Mouse (Mus musculus): ENCODE measurements around the gene Cmas.

The Cmas gene

DNA sequence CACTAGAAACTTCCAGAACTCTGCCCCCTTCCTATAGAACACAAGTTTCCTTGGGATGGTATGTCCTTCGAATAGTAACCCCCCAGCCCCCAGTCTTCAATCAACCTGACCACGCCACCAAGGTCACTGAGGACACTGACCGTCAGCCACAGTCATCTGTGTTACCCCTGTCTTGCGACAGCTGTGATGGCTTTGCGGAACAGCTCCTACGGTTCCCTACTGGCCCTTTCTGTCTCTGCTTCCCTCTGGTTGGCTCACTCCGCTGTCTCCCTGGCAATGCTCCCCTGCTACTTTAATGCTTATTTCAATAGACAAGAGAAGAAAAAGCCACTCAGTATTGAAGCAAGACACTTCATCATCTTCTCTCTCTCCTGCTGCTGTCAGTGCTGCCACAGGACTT is 37.0 kb downstream of the Cmas start:
- no peak for DNase-seq (ENCODE audit: low spot score in 2 of 2)

DNA sequence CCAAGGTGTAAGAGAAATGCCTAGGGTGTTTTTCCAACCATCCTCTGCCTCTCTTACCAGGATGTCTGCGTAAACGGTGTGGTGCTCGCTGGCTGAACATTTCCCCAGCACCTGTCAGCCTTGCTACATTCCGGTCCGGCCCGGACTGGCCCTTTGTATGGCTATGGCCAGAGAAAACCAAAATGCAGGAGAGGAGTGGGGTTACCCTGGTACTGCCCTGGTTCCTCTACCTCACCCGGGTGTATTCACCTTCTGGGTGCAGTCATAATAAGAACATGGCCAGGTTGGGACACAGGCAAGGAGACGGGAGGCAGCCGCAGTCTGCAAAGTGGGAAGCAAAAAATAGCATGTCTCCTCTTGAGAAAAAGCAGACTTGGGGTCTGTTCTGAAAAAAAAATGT is 38.6 kb downstream of the Cmas start:
- DNase-seq (ENCODE audit: low spot score in 2 of 2) = no peak

- no peak for DNase-seq (ENCODE audit: low spot score in 2 of 2)
These were observed 39.4 kb downstream of the Cmas start for GRCm38 (mm10) chr6:142795655-142796441.

GRCm38 (mm10) chr6:142797996-142798395 is 41.5 kb downstream of the Cmas start:
- DNase-seq (ENCODE audit: low spot score in 2 of 2) = no peak

DNA sequence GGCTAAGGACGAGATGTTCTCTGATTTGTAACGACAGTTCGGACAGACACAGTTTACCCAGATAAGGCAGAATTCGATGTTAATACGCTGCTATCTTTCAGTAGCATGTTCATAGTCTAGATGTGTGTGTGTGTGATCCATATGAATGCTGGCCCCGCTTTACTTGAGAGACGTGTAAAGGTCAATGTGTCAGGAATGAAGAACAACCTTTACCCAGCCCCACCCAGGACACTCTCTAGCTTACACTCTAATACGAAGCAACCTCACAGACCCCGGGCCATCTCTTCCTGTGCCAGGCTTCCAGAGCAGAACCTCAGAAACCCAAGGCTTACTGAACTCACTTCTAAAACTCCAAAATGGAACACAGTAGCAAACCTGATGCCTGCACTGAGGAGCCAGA is 42.4 kb downstream of the Cmas start:
- DNase-seq (ENCODE audit: low spot score in 2 of 2) = no peak

DNA sequence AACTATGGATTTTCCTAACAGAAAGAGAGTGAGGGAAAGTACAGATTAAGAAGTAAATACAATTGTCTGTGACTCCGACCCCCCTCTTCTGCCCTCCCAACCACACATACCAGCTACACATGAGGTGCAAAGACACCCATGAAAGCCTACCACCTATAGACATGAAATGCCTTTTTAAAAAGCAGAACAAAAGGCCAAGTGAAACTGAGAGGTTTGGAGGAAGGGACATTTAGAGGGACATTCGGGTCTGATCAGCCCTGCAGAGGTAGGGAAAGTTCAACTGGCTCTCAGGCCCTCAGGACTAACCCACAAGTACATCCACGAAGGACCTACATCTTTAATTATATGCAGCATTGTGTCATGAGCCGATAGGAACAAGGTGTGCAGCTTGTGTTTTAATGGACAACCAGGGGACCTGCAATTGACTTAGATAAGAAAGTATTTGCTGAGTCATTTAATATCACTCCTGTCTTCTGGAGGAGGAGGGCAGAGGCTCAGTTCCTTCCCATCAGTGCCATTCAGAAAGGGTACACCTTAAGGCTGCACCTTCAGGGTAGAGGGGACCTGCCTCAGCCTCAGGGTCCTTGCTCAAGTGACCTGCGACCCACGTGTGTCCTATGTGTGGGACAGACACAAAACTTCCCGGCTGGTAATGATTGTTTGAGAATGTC is 43.4 kb downstream of the Cmas start:
- DNase-seq (ENCODE audit: low spot score in 2 of 2) = no peak

GRCm38 (mm10) chr6:142801687-142802086 is 45.2 kb downstream of the Cmas start:
- DNase-seq (ENCODE audit: low spot score in 2 of 2) = no peak

DNA sequence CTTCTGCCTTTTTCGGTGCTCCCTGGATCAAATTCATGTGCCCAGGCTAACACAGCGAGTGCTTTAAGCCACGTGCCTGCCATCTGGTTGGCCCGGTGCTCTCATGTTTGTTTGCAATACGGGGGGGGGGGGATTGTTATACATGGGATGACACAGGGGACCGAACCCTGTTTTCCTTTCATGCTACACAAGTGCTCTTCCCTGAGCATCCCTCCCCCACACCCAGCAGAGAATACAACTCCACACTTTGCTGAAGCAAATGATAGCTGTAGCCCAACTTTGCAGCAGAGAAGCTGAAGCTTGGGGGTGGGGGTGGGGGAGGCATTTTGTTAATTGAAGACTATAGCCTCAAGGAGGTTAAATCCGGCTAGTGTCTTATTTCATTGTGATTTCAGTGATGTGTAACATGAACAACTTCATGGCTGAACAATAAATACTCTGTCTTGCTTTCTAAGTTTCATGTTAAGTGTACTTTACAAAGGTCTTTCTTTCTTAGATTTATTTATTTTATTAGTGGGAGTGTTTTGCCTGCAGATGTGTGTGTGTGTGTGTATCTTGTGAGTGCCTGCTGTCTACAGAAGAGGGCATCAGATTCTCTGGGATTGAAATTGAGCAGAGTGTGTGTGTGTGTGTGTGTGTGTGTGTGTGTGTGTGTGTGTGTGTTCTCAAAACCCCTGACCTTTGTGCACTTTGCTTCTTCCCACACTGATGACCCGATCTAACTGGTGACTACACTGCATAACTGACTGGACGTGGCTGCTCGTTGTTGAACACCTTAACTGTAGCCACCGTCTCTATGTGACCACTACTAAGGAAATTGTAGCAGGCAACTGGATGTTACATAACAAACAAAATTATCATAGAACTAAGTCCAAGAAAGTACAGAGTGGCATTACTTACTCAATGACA is 46.4 kb downstream of the Cmas start:
- DNase-seq (ENCODE audit: low spot score in 2 of 2) = no peak

DNA sequence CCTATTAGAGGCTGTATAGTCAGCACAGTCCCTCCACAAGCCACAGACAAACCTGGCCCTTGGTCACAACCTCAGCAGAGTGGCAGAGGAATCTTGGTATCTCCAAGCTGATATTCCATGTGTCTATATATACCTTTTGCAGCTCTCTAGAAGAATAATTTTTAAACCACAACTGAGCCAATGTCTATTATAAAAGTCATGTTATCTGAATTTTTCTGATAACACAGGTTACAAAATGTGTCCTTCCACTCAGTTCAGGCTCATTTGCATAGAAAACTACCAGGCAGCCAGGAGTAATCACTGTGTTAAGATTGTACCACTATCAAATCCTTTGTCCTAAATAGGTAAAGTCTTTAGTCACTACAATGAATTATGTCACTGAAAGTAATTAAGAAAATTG is 47.9 kb downstream of the Cmas start, which contains the start of gene Sult6b2:
Gene Sult6b2 (minus strand): TSS at position 101 of the 400 bp plus-strand sequence.
- no peak for DNase-seq (ENCODE audit: low spot score in 2 of 2)

GRCm38 (mm10) chr6:142806326-142806725 is 49.8 kb downstream of the Cmas start:
- no peak for DNase-seq (ENCODE audit: low spot score in 2 of 2)

DNA sequence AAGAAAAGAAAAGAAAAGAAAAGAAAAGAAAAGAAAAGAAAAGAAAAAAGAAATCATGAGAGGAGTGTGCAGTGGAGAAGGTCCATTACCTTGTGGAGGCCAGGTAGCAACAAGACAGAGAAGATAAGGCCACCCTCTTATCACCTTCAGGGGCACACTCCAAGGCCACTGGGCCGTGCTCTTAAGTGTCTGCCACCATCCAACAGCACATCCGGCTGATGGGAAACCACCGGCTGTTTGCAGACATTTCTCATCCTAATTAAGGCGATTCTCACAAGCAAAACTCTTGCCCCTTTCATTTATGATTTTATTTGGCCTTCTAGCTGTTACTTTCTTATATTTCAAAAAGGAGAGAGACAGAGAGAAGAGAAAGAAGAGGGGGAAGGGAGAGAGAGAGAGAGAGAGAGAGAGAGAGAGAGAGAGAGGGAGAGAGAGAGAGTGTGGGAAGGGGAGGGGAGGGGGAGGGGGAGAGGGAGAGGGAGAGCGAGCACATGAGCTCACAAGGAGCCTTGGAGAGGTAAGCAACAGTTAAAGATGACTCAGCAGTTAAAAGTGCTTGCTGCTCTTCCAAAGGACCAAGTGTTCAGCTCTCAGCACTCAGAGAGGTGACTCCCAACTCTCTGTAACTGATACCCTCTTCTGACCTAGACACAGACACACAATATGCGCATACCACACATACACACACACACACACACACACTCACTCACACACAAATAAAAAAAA is 53.0 kb downstream of the Cmas start:
- no peak for DNase-seq (ENCODE audit: low spot score in 2 of 2)

DNA sequence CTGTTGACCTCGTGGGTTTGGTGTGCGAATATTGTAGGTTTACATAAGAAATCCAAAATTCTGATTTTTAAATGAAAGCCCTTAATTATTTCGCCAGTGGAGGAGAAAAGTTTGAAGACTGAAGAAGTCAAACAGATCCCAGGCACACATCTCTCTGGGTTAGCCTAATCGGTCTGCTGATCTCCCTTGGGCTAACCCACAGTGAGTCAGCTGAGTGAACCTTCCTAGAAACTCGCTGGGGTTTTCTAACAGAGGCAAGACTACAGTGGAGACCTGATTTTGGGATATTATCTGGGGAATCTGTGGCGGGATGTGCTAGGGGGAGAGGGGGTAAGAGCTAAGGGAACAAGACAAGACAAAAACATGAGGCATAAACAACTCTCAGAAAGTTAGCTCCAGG is 53.8 kb downstream of the Cmas start:
- no peak for DNase-seq (ENCODE audit: low spot score in 2 of 2)

DNA sequence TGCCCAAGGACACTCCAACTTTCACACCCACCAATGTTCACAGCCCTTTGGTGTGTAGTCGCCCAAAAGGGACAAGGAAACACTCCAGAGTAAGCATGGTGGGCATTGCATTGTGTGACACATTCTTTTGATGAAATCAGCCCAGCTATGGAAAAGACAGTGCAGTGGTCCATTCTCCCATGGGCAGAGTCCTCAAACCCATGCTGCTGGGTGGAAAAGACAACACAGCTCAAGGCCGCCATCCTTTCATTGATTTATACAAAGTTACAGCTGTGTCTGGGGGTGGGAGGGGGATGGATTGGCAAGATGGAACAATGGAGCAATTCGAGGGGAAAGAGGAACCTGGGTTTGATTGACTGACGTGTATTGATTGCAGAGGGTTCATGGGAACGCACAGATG is 56.5 kb downstream of the Cmas start:
- DNase-seq (ENCODE audit: low spot score in 2 of 2) = no peak

DNA sequence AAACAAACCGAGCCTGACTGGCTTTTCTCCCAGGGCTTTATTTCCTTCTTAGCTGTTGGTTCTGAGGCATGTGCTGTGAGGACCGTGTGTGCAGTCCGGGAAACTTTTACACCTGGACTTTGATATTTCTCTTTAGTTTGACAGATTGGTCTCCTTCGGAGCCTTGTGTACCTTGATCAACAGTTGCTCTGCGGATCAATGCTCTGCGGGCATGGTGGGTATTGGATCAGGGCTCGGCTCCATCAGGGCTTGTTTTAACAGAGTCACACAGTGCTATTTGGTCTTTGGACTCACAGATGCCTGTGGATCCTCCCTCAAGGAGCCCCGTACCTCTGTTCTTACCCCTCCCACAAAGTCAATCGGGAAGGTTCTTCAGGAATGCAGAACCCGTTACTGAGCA is 57.5 kb downstream of the Cmas start:
- no peak for DNase-seq (ENCODE audit: low spot score in 2 of 2)

DNA sequence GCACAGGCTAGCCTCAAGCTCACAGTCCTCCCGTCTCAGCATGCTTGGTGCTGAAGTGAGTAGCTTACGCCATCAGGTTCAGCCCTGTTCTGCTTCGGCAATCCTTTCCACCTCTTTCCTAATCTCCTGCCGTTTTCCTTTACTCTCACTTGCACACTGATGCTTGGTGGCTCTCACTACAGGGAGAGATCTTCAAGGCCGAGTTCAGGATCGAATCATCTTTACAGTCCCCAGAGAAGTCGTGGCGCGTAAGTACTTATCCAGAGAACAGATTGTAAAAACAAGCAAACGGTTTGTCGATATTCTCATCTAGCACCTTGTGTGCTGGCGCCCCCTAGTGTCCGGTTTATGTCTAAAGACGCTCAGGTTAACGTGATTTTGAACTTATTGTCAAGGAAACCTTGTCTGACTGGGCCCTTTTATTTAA is 58.0 kb downstream of the Cmas start:
- DNase-seq (ENCODE audit: low spot score in 2 of 2) = peak; percentile 47 to 72

- DNase-seq (ENCODE audit: low spot score in 2 of 2) = no peak
These were observed 59.0 kb downstream of the Cmas start for GRCm38 (mm10) chr6:142815513-142815912.

DNA sequence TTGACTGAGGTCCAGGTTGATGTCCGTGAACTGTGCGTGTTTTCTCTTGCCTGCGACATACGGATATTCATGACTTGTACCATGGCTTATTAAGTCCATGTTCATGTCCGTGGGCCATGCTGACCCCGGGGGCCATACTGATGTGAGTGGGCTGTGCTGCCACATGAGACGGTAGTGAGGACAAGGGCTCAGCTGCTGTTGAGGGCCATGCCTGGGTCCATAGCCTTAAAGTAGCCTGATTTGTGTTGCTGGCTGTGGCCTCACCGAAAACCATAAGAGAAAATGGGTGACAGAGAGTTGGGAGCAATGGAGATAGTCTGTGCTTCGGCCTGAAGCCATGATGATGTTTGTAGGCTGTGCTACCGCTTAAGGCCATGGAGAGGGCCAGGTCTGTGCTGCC is 61.8 kb downstream of the Cmas start:
- no peak for DNase-seq (ENCODE audit: low spot score in 2 of 2)

GRCm38 (mm10) chr6:142823008-142823787 is 66.7 kb downstream of the Cmas start:
- DNase-seq (ENCODE audit: low spot score in 2 of 2) = no peak
